Mouse (Mus musculus) stomach, postnatal 0 days (tissue): ENCODE results near the gene Nbas.

Experiments
- CTCF ChIP-seq: IDR thresholded peaks from 2 replicates; pipeline ENCODE4 v1.5.1; 2016; ENCODE audit warnings: antibody characterized with exemption, low read depth, mild to moderate bottlenecking, moderate library complexity
- EP300 ChIP-seq: optimal IDR thresholded peaks from 2 replicates; pipeline ENCODE3; 2016; ENCODE audit warnings: antibody characterized with exemption

- no peak for TF ChIP-seq CTCF
- TF ChIP-seq EP300, result no peak
Observed at GRCm38 (mm10) chr12:13248691-13249572, 20.0 kb upstream of the Nbas start, which contains the start of gene Ddx1.
